Mouse (Mus musculus) c-Kit-positive CD71-negative TER-119-negative erythroid progenitor cells, embryonic 14.5 days (primary cell): ENCODE measurements at regions not wholly inside any gene's neighbourhood (a gene's known extent, or its start where the extent isn't known, plus 50 kb on each side); places are given as distances from the start of the nearest gene placed in this dataset.

Experiments used
- DNase-seq: peaks from one replicate; pipeline ENCODE4 v3.0.0-alpha.2; 2013; ENCODE audit warnings: low read depth

DNA sequence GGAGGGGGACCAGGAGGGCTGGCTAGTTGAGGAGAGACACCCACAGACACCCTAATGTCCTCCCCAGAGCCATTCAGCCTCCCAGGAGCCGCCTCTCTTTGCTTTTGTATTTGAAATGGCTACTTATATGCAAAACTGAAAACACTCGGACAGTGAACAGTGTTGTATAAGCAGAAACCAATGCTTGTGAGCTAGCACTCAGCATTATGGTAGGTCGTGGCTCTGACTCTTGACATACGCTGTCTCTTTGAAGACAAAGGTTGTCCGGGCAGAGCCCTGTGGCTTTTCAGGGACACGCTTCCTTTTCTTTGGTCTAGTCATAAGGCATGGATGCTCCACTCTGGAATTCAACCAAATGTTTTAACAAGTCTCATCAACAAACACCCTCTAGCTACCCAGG lies 235.4 kb upstream of the Rgma start:
- DNase-seq, result no peak

DNA sequence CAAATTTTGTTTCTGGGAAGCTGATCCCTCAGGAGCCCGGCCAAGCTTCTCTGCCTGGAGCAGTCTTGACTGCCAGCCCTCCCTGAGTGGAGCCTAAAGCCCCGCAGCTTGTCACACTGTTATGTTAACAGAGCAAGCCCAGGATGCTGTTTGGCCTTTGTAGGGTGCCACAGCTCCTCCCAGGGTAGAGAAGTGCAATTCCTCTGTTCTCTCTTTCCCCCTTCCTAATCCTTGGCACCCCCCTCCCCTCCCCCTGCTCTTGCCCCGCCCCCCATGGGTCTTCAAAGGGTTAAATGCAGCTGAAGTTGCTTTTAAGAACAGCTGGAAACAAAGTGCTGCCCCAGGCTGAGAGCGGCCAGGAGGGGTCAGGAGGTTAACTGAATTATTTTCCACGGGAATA lies 234.1 kb upstream of the Rgma start:
- no peak for DNase-seq

DNA sequence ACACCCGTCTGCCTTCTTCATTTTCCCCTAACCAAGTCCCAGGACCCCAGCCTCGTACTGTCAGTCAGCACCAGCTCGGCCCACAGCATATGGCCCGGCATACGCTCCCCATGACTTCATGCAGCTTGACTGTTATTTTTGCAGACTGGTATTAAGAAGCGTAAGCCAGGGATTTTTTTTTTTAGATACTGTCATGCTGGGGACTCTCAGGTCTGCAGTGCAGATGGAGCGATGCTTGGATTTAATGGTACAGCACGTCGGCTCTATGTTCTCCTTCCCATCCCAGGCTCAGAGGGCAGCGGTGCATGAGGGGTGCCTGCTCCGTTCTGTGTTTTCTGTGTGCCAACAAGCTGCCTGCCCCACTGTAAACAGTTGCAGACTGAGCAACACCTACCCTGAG lies 231.4 kb upstream of the Rgma start:
- no peak for DNase-seq

DNA sequence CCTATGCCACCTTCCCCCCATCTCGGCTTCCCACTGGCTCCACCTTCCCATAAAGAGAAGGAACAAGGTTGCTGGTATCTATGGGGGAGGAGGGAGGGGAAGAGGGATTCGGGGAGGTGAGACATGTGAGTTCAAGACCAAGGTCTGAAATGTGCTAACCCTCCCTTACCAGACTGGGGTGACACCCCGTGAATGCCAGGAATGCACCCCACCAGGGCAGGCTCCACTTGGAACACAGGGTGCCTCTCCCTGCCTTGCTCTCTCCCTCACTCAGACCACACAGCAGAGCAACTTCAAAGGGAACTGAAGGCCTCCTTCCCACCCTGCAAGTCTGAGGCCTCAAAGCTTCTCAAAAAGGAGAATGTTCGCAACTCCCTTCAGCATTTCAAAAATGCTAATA lies 230.5 kb upstream of the Rgma start:
- no peak for DNase-seq

DNA sequence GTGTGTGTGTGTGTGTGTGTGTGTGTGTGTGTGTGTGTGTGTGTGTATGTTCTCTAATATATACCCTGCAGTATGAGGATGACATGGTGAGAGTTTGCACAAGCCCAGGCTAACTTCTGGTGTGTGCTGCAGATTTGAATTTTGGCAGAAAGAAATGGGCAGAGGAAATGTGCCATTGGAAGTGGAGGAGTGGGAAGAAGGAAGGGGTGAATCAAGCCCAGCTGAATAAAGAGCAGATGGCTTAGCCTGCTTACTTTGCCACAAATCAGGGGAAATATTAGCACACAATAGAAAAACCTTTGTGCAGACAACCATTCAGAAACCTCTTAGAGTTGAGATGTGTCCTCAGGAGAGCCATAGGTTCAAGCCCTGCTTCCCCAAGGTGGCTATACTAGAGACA lies 228.1 kb upstream of the Rgma start:
- no peak for DNase-seq

DNA sequence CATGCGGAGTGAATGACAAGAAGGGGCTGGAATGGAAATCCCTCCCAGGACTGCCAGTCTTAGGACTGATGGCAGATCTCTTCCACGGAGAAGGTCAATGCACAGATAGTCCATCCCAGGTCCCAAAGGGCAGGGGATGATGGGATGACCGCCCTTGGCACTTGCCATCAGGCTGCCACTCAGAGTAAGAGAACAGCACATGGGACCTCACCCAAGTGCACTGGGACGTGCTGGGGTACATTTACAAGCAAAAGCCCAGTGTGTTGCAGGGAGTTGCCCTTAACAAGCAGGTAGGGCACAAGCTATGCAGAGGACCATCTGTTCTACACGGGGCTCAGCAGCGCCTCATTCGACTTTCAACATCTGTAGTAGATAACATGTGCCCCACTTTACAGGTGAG lies 224.9 kb upstream of the Rgma start:
- DNase-seq, result no peak

DNA sequence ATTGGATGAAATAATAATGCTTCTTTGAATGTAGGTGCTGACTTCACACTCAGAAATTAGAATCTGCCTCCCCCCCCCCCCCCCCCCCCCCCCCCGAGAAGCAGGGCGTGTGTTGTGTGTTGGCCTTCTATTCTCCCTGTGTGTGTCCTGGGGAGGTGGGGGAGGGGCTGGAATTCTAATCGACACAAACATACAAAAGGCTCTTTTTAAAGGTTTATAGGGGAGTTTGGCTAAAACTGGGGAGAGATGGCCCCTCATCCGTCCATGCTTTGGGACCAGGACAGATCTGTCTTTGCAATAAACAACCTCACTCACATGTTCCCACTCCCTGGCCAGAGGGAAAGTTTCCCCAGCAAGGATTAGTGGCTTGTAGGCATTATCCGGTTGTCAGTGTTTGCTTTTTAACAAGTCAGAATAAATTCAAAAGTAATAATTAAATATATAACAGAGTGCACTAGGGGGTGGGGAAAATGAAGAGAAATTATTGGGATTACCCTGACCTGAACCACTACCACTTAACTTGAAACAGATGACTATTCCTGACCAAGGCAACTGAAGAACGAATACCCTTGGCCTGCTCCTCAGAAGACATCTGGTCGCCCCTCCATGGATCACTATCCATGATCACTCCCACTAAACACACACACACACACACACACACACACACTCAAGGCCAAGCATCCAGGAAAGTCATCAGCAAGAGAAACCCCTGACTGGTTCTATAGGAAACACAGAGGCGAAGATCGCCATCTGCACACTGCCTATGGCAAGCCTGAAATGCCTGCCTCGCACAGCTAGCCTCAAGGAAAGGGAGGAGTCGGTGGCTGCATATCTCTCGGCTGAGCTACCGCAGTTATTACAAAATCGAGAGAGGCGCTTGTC lies 223.5 kb upstream of the Rgma start:
- DNase-seq, result no peak

DNA sequence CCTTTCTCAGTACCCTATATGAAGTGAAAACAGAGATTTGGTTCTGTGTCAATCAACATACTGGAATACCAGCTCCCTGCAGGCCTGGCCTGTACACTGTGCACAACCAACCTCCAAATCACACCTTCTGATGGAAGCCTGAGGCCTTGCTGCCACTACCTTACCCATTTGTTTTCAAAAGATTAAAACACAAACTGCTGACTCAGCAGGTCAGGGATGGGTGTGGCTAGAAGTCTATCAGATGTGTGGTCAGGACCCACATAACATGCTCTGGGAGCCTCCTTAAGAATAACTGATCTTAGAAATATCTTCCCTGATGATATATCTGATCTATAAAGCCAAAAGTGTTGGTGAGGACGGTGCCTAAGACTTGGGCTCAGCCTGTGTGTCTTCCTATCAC lies 221.6 kb upstream of the Rgma start:
- DNase-seq, result no peak

DNA sequence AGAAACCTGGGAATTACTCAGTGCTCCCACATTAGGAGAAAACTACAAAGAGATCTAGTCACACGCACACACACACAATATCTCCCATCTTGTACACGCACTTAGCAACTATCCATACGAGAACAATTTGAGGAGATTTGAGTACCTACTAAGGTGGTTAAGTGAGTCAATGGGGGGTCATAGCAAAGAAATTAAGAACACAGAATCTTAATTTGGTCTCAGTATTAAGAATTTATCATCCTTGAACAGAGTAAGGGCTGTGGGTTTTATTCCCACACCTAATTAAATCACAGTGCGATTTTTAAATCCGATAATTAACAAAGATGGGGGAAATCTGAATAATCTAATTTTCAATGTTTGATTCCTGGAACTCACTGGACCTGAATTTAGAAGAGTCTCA lies 216.5 kb upstream of the Rgma start:
- DNase-seq, result no peak

DNA sequence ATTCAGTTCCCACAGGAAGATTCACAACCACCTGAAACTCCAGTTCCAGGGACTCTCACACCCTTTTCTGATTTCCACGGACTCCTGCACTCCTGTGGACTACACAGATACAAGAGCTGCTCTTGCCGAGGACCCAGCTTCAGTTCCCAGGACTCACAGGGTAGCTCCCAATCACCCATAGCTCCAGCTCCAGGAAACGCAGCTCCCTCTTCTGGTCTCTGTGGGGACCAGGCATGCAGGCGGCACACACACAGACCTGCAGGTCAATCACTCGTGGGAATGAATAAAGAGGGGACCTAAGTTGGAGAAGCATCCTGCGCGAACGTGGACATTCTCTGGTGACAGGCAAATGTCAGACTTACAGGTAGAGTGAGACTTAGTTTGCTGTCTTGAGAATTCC lies 214.3 kb upstream of the Rgma start:
- no peak for DNase-seq

DNA sequence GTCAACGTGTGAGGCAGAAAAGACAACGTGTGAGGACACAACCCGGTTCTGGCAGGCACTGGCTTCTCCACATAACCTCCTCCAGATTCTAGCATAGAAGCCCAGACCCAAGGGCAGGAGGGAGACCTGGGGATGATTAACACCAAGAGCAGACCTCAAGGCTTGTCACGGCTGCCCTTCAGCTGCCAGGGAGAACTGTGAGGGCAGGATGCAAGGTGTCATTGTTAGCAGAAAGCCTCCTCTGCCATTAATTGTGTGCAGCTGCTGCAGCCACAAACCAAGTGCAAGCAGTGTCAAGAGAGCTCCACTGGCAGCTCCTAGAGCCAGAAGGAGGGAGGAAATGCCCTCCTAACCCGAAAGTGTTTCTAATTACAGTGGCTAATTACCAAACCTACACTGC lies 211.6 kb upstream of the Rgma start:
- no peak for DNase-seq

DNA sequence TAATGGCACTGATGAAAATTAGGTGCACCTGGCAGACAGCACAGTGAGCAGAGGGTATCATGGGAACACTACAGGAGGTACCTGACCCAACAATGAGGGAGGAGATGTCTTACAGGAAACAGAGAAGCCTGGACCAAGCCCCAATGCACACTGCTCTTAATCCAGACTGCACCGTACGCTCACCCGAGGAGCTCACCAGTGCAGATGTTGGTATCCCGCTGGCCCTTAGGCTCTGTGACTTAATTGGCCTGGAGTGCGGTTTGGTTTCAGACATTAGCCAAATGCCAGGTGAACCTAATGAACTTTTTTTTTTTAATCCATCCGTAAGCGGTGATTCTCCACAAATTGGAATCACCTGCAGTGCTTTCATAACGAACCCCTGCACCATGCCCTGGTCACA lies 209.8 kb upstream of the Rgma start:
- DNase-seq, result no peak

DNA sequence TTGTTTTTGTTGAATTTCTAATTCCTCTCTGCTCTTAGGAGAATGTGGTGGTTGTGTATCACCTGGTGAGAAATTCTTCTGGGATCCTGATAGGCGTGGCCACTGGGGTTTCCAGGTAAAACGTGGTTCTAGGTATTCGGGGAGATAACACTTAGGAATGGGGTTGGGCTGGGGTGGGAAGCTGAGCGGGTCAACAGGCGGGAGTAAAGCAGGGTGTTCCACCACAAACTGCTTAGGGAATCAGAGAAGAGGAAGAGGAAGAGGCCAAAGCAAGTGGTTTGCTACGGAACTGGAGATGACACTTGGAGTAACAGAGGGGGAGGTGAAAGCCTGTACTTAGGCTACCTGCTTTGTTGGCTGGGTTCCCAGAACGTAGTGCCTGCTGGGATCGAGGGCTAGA lies 205.9 kb upstream of the Rgma start:
- DNase-seq, result no peak

DNA sequence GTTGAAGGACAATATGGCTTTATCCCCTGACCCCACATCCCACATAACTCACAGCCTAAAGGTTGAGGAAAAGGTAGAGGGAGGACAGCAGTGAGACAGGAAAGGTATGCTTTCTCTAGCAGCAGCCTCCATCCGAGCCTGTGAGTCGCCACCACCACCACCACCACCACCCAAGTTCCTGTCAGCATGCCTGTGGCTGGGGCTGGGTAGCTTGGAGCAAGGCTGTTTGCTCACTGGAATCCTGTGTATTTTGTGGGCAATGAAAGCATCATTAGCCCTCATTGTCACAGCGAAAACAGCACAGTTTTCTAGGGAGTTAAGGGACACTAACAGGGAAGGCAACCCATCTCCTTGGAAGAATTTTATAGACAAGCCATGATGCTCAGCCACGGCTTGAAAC lies 202.7 kb upstream of the Rgma start:
- DNase-seq, result no peak

DNA sequence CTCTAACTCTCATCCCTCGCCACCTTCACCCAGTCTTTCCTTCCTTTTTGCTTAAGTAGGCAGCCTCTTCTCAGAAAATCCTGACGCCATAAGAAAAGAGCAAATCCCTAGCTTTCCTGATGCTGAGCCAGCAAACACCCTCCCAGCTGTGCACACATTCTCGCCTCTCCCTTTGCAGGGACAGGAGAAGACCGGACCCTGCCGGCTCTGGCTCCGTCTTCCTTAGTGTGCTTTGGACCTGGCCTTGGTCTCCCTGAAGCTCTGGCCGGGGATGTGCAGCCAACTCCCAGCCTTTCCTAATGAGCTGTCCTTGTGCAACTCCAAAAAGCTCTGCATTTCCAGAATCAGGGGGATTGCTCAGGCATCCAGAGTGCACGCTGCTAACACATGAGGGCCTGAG lies 191.5 kb upstream of the Rgma start:
- DNase-seq, result no peak

DNA sequence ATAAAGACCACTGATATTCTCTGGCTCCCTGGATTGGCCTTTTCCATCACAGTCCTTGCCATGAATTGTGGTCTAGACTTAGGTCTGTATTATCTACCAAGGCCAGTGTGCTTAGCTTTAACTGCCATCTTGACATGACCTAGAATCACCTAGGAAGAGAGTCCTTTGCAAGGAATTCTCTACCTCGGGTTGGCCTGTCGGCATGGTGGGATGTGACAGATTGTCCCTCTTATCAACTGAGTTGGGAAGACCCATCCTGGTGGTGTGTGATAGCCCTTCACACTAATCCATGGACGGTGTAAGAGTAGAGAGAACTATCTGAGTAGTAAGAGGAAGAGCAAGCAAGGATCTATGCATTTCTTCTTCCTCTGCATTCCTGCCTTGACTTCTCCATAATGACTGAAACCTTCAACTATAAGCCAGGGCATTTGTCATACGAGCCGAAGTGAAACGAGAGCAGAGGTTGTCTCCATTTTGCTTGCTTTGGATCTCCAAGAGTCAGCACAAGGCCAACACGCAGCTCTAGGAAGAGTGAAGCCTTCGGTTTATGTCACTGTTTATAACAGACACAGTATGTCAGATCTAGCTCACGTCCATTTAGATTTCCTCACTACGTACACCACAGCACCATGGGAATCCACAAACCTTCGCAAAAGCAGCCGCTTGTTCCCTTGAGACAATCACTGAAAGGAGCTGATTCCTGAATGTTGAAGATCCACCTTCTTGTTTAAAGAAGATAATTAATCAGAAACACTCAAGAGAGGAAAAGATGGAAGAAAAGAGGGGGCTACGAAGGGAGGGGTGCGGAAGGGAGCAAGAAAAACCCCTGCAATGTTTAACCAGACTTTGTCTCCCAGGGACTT lies 190.9 kb upstream of the Rgma start:
- no peak for DNase-seq

DNA sequence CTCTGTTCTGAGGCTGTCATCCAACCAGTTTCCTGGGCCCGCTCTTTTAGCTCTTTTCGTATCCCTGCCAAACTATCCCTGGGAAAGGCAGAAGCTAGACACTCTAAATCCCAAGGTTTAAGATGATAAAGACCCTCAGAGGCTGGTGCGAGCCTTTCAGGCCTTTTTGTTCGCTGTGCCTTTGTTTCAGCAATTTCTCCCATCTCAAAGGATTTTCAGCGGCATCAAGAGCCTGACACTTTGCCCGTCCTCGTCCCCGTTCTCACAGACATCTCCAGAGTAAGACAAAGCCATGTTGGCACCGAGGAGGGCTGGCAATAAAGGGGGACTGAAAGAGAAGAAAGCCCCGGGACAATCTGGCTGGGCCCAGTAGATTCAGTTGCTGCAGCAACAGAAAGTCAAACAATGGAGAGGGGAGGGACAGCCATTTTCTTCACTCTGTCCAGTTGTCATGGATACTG lies 190.2 kb upstream of the Rgma start:
- no peak for DNase-seq

DNA sequence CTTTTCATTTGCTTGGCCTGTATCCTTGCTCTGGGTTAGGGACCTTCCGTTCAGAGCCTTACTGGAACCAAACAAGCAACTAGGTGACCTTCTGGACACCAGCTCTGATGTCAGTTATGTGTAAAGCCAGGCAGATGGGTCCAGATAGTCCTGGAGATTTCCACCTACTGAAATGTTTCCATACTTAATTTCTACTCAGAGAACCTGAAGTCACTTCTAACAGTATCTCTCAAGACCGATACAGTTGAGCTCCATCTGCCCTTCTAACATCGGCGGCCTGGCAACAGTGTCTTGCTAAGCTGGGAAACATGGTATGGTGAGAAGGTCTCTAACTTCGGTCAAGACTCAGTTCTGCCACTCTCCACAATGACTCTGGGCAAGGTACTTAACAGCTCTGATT lies 189.7 kb upstream of the Rgma start:
- no peak for DNase-seq

DNA sequence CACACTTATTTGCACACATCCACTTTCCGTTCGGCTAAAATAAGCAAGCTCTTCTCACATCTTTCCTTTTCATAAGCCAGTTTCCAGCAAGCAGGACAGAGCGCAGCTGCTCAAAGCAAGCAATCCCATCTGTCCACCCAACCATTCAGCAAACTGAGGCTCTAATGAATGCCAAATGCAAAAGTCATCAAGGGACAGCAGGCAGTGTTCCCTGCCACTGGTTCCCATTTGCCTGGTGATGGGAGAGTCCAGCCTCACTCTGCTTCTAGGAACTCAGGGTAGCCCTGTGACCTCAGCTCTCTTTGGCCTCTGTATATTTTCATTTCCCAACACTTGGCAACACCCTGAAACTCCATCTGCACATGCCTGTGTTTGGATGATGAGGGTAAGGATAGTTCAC lies 188.8 kb upstream of the Rgma start:
- DNase-seq, result no peak

DNA sequence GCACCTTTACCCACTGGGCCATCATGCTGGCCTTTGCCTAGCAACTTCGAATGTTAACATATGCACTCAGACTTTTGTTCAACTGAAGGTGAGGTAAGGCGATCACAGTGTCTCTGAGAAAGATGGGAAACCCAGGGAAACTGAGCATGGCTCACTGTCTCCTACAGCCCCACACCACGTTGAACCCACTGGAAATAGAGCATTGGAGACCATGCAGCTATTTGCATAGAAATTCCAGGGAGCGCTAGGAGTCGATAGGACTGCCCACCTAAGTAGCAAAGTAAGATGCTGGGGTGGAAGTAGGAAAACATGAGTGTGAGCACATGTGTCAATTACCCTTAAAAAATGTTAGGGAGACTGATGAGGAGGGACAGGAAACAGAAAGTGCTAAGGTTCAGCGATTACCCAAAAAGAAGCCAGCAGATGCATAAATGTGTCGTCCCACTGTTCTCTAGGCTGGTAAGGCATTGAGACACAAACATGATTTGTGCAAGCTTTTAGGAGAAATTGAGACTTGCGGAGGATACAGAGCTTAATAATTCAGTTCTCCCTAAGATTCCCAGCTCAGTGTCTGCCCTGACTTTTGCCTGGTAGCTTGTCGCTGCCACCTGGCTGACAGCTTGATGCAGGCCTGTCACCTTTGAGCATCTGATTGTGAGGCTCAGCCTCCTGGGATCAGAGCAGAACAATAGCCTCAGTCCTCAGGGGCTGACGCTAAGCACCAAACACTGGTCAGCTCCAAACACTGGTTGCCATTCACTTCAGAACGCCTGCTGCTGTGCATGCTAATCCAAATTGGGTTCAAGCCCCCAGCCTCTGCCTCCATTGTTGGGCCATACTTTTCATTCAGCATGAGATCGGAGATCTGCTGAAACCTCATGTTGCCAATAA lies 183.7 kb upstream of the Rgma start:
- DNase-seq, result no peak

DNA sequence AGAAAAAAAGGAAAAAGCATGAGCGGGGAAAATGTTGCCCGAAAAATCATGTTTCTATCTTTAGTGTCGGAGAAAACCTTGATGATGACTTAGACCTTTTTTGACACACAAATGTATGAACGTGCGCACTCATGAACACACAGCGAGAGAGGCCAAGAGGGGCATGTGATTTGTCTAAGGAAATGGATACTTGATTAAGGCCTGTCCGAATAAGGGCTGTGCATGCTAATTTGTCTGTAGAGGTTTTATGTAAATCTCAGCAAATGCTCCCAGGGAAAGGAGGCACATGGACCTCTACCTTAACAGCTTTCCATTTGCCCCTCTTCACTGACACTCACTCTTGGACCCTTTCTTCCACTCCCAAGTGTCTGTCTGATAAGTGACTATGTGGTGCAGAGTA lies 182.5 kb upstream of the Rgma start:
- no peak for DNase-seq

DNA sequence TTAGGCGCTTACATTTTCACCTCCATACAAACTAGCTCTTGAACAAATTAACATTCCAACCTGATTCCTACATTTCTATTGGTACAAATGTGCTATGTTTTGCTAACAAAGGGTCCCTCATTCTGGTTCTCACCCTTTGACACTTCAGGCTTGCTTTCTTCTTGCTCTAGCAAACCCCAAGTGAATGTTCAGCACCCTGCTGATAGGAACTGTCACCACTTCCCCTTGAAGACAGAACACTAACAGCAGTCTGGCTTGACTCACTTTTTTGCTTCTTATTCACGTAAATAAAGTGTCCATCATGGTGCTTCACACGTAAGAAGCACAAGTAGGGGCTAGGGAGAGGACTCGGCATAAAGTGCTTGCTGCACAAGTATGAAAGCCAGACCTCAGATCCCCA lies 180.0 kb upstream of the Rgma start:
- DNase-seq, result no peak
